Comparison of ENCODE assay signal across 8 mouse cellular contexts in genomic region chr19:12595530-12596289, GRCm38 (mm10). TPM values are rescaled to one million over a fixed set of nuclear protein-coding genes. Genes with fewer than 3 reads are reported as not detected.
DNase-seq lines count a peak whose midpoint lies in the region; ATAC-seq and TF ChIP-seq lines count a peak whose summit lies in the region.

No protein-coding gene starts in this region.

- no peak for TF ChIP-seq EP300 in heart, adult 2 months (IDR thresholded peaks at IDR 0.05; ENCODE audit: insufficient read depth, low read depth, low read length)

- no peak for TF ChIP-seq CTCF in bone marrow, adult 2 months (IDR thresholded peaks at IDR 0.05; ENCODE audit: control insufficient read depth, insufficient read depth, low read length)
- peak; percentile 40 for TF ChIP-seq CTCF in heart, adult 2 months (IDR thresholded peaks at IDR 0.05)
- peak; percentile 82 for TF ChIP-seq CTCF in kidney, adult 2 months (conservative IDR thresholded peaks at IDR 0.05; ENCODE audit: insufficient read depth, insufficient read length, low read depth, low read length)

- H3K9me3 ChIP-seq in embryonic facial prominence, embryonic 14.5 days (ENCODE audit: control insufficient read depth, low read length), result no peaks in the 10 kb centered on the region
- no peaks in the 10 kb centered on the region for H3K9me3 ChIP-seq in limb, embryonic 13.5 days
- H3K9me3 ChIP-seq in midbrain, embryonic 14.5 days (ENCODE audit: control insufficient read depth, low read length), result no peaks in the 10 kb centered on the region

- H3K27me3 ChIP-seq in embryonic facial prominence, embryonic 14.5 days (replicated peaks; ENCODE audit: control insufficient read depth, insufficient read depth, low read length), result 0 out of 2 replicates have a peak, but pooled peaks cover 2% of the 10 kb centered on the region
- H3K27me3 ChIP-seq in heart, adult 2 months (ENCODE audit: control insufficient read depth, insufficient read depth, low read length), result no peaks in the 10 kb centered on the region
- no peaks in the 10 kb centered on the region for H3K27me3 ChIP-seq in kidney, adult 2 months (replicated peaks; ENCODE audit: control insufficient read depth, insufficient read depth, low read length)
- H3K27me3 ChIP-seq in limb, embryonic 13.5 days, result peaks cover 14% of the 10 kb centered on the region
- no peaks in the 10 kb centered on the region for H3K27me3 ChIP-seq in midbrain, embryonic 14.5 days (ENCODE audit: control insufficient read depth, insufficient read depth, low read length)

- intact Hi-C loops in heart, adult 2 months (cut with DNase I), result loop anchor here (10.0 kb wide), 1 partner anchor 161 kb away; no protein-coding TSS in a partner anchor

- no peaks in the 10 kb centered on the region for H3K79me2 ChIP-seq in heart, adult 2 months (replicated peaks; ENCODE audit: control insufficient read depth, insufficient read depth, low read length)

- peak overlapping the region; percentile 53 for H3K4me3 ChIP-seq in bone marrow, adult 2 months (replicated peaks; ENCODE audit: control insufficient read depth, low read depth, low read length)
- H3K4me3 ChIP-seq in embryonic facial prominence, embryonic 14.5 days (ENCODE audit: low read depth, low read length), result peak overlapping the region; percentile 65
- peak overlapping the region; percentile 56 for H3K4me3 ChIP-seq in heart, adult 2 months
- H3K4me3 ChIP-seq in kidney, adult 2 months (ENCODE audit: insufficient read depth, low read depth, low read length), result peak overlapping the region; percentile 81
- H3K4me3 ChIP-seq in limb, embryonic 13.5 days, result peak overlapping the region; percentile 65
- peak overlapping the region; percentile 73 for H3K4me3 ChIP-seq in midbrain, embryonic 14.5 days (replicated peaks; ENCODE audit: low read depth, low read length)

- peak; percentile 90 for ATAC-seq in embryonic facial prominence, embryonic 14.5 days (ENCODE audit: low read depth)
- peak; percentile 92 for ATAC-seq in limb, embryonic 13.5 days (ENCODE audit: low FRiP score, low read depth)
- peak; percentile 89 for ATAC-seq in midbrain, embryonic 14.5 days (ENCODE audit: low FRiP score, low TSS enrichment)

- peak overlapping the region; percentile 74 for H3K9ac ChIP-seq in embryonic facial prominence, embryonic 14.5 days (ENCODE audit: low read depth, low read length)
- H3K9ac ChIP-seq in heart, adult 2 months (ENCODE audit: low read depth, low read length), result peak overlapping the region; percentile 60
- H3K9ac ChIP-seq in limb, embryonic 13.5 days, result peak overlapping the region; percentile 77
- peak overlapping the region; percentile 81 for H3K9ac ChIP-seq in midbrain, embryonic 14.5 days (replicated peaks; ENCODE audit: low read length)

- H3K4me1 ChIP-seq in bone marrow, adult 2 months (ENCODE audit: control insufficient read depth, insufficient read depth, low read length), result peaks cover 2% of the 10 kb centered on the region; the same call in 1 of the 2 replicates
- H3K4me1 ChIP-seq in embryonic facial prominence, embryonic 14.5 days (ENCODE audit: control insufficient read depth, insufficient read depth, low read length), result peaks cover 5% of the 10 kb centered on the region; the same call in 1 of the 2 replicates
- no peaks in the 10 kb centered on the region; the same call in none of the 2 replicates for H3K4me1 ChIP-seq in heart, adult 2 months (ENCODE audit: control insufficient read depth, insufficient read depth, low read length)
- no peaks in the 10 kb centered on the region; the same call in 1 of the 2 replicates for H3K4me1 ChIP-seq in kidney, adult 2 months (ENCODE audit: control insufficient read depth, insufficient read depth, low read length)
- peaks cover 7% of the 10 kb centered on the region; the same call in 1 of the 2 replicates for H3K4me1 ChIP-seq in limb, embryonic 13.5 days
- H3K4me1 ChIP-seq in midbrain, embryonic 14.5 days (ENCODE audit: control insufficient read depth, insufficient read depth, low read length), result 0 out of 2 replicates have a peak, but pooled peaks cover 6% of the 10 kb centered on the region

- no peak; the same call in 1 of the 2 replicates for TF ChIP-seq POLR2A in bone marrow, adult 2 months (IDR thresholded peaks at IDR 0.05; ENCODE audit: borderline replicate concordance, control insufficient read depth, low read depth, low read length)
- no peak for TF ChIP-seq POLR2A in heart, adult 2 months (IDR thresholded peaks at IDR 0.05; ENCODE audit: insufficient read depth, low read depth, low read length)
- TF ChIP-seq POLR2A in kidney, adult 2 months (IDR thresholded peaks at IDR 0.05; ENCODE audit: low read depth, low read length), result peak; percentile 95

- H3K4me2 ChIP-seq in embryonic facial prominence, embryonic 14.5 days (ENCODE audit: low read depth, low read length), result peak overlapping the region; percentile 98
- peak overlapping the region; percentile 98 for H3K4me2 ChIP-seq in limb, embryonic 13.5 days (replicated peaks)
- H3K4me2 ChIP-seq in midbrain, embryonic 14.5 days (ENCODE audit: low read length), result peak overlapping the region; percentile 93

- H3K36me3 ChIP-seq in embryonic facial prominence, embryonic 14.5 days (ENCODE audit: control insufficient read depth, insufficient read depth, low read length), result no peaks in the 10 kb centered on the region
- H3K36me3 ChIP-seq in heart, adult 2 months (ENCODE audit: control insufficient read depth, insufficient read depth, low read length), result no peaks in the 10 kb centered on the region
- H3K36me3 ChIP-seq in kidney, adult 2 months (ENCODE audit: control insufficient read depth, insufficient read depth, low read length), result no peaks in the 10 kb centered on the region
- H3K36me3 ChIP-seq in limb, embryonic 13.5 days, result no peaks in the 10 kb centered on the region
- no peaks in the 10 kb centered on the region for H3K36me3 ChIP-seq in midbrain, embryonic 14.5 days (ENCODE audit: control insufficient read depth, insufficient read depth, low read length)

- DNase-seq in B cell, adult 2 months, result peak; percentile 61 to 62
- peak; percentile 90 for DNase-seq in embryonic facial prominence, embryonic 14.5 days (ENCODE audit: low spot score)
- peak; percentile 57 to 63 for DNase-seq in heart, adult 2 months
- peak; percentile 90 for DNase-seq in kidney, adult 2 months
- DNase-seq in midbrain, embryonic 14.5 days, result peak; percentile 88
- DNase-seq in spleen, postnatal 4 days (ENCODE audit: low spot score in 2 of 2), result peak; percentile 28 to 71

- WGBS in bone marrow, adult 2 months, result under 1% methylated on average over 49 of the region's 49 CpGs
- WGBS in embryonic facial prominence, embryonic 14.5 days, result 1% methylated on average over 39 of the region's 49 CpGs
- under 1% methylated on average over 49 of the region's 49 CpGs for WGBS in heart, adult 2 months
- under 1% methylated on average over 49 of the region's 49 CpGs for WGBS in kidney, adult 2 months
- WGBS in limb, embryonic 13.5 days, result under 1% methylated on average over 49 of the region's 49 CpGs
- WGBS in midbrain, embryonic 14.5 days, result under 1% methylated on average over 49 of the region's 49 CpGs

- H3K27ac ChIP-seq in bone marrow, adult 2 months (ENCODE audit: control insufficient read depth, insufficient read depth, low read depth, low read length, poor library complexity), result no peak overlapping the region
- no peak overlapping the region; the same call in 1 of the 2 replicates for H3K27ac ChIP-seq in embryonic facial prominence, embryonic 14.5 days (replicated peaks; ENCODE audit: low read depth, low read length)
- no peak overlapping the region for H3K27ac ChIP-seq in heart, adult 2 months
- H3K27ac ChIP-seq in kidney, adult 2 months (ENCODE audit: insufficient read depth, low read depth, low read length), result peak overlapping the region; percentile 79
- H3K27ac ChIP-seq in limb, embryonic 13.5 days, result no peak overlapping the region
- H3K27ac ChIP-seq in midbrain, embryonic 14.5 days (replicated peaks; ENCODE audit: low read depth, low read length), result peak overlapping the region; percentile 83

RNA-seq across cellular contexts. Expression of gene Gm4952, which starts 4.1 kb away (rescaled TPM):
- polyA plus RNA-seq in bone marrow, adult 2 months (2011; ENCODE audit: insufficient read depth, insufficient read length, low replicate concordance, missing spikeins), result 1.3 TPM in 1 of 2 replicates, not detected in the other
- 0.07 and 0.18 TPM in 2 replicates for polyA plus RNA-seq in embryonic facial prominence, embryonic 14.5 days (2014; fragmentation: Nextera tagmentation; extraction: Ambion mirVana)
- not detected for total RNA-seq in heart, adult 2 months (2021)
- polyA plus RNA-seq in heart, adult 2 months (2012; rRNA removed), result not detected in 2 replicates
- 2.0 and 2.5 TPM in 2 replicates for polyA plus RNA-seq in kidney, adult 2 months (2012; rRNA removed)
- 0.15 TPM in 1 of 2 replicates, not detected in the other for polyA plus RNA-seq in limb, embryonic 13.5 days (2015; fragmentation: Nextera tagmentation; extraction: Ambion mirVana)
- polyA plus RNA-seq in midbrain, embryonic 14.5 days (2014; fragmentation: Nextera tagmentation; extraction: Ambion mirVana), result 0.12 TPM in 1 of 2 replicates, not detected in the other

RNA-seq across cellular contexts. Expression of gene Glyat, which starts 37.4 kb away (rescaled TPM):
- 0.45 and 2.5 TPM in 2 replicates for polyA plus RNA-seq in bone marrow, adult 2 months (2011; ENCODE audit: insufficient read depth, insufficient read length, low replicate concordance, missing spikeins)
- polyA plus RNA-seq in embryonic facial prominence, embryonic 14.5 days (2014; fragmentation: Nextera tagmentation; extraction: Ambion mirVana), result not detected in 2 replicates
- not detected for total RNA-seq in heart, adult 2 months (2021)
- 0.20 TPM in 1 of 2 replicates, not detected in the other for polyA plus RNA-seq in heart, adult 2 months (2012; rRNA removed)
- polyA plus RNA-seq in kidney, adult 2 months (2012; rRNA removed), result 138 and 191 TPM in 2 replicates
- polyA plus RNA-seq in limb, embryonic 13.5 days (2015; fragmentation: Nextera tagmentation; extraction: Ambion mirVana), result not detected in 2 replicates
- not detected in 2 replicates for polyA plus RNA-seq in midbrain, embryonic 14.5 days (2014; fragmentation: Nextera tagmentation; extraction: Ambion mirVana)

RNA-seq across cellular contexts. Expression of gene Fam111a, which starts 50.2 kb away (rescaled TPM):
- 42.1 and 61.9 TPM in 2 replicates for polyA plus RNA-seq in bone marrow, adult 2 months (2011; ENCODE audit: insufficient read depth, insufficient read length, low replicate concordance, missing spikeins)
- polyA plus RNA-seq in embryonic facial prominence, embryonic 14.5 days (2014; fragmentation: Nextera tagmentation; extraction: Ambion mirVana), result 28.3 and 28.9 TPM in 2 replicates
- total RNA-seq in heart, adult 2 months (2021), result 1 to 10 TPM; 4.4 to 4.7 TPM
- polyA plus RNA-seq in heart, adult 2 months (2012; rRNA removed), result 1.5 and 2.7 TPM in 2 replicates
- 0.45 and 1.4 TPM in 2 replicates for polyA plus RNA-seq in kidney, adult 2 months (2012; rRNA removed)
- polyA plus RNA-seq in limb, embryonic 13.5 days (2015; fragmentation: Nextera tagmentation; extraction: Ambion mirVana), result 17.5 and 19.3 TPM in 2 replicates
- 4.5 and 8.3 TPM in 2 replicates for polyA plus RNA-seq in midbrain, embryonic 14.5 days (2014; fragmentation: Nextera tagmentation; extraction: Ambion mirVana)

Comparison
In these comparisons a context has a peak if more than half of its experiments do, and no peak if none do; other contexts are left out.
1. H3K27ac ChIP-seq: peak in kidney, adult 2 months (single experiment) and midbrain, embryonic 14.5 days (single experiment); none in bone marrow, adult 2 months (single experiment), embryonic facial prominence, embryonic 14.5 days (single experiment), heart, adult 2 months (single experiment) and limb, embryonic 13.5 days (single experiment).
2. RNA of gene Glyat, which starts 37.4 kb away (polyA plus RNA-seq): 138 to 191 TPM in kidney, adult 2 months; 0.45 to 2.5 TPM in bone marrow, adult 2 months, not detected in midbrain, embryonic 14.5 days, not detected in embryonic facial prominence, embryonic 14.5 days, 0.20 TPM in heart, adult 2 months and not detected in limb, embryonic 13.5 days; every median in the first group is over 10 times any median in the second.
3. Peak in every context shown above with its lines, with median percentiles within 50 percentile points of each other: DNase-seq, H3K4me3 ChIP-seq, ATAC-seq, H3K4me2 ChIP-seq and H3K9ac ChIP-seq.